Mouse (Mus musculus) kidney, adult 18-20 months (tissue): Measurements from ENCODE around the gene Tbc1d10b.
A peak's percentile ranks its signal among the peaks of the same experiment; 100 is the strongest.

Source experiments
- DNase-seq: peaks from one replicate; pipeline ENCODE4 v3.0.0; 2021

Gene Tbc1d10b

DNA sequence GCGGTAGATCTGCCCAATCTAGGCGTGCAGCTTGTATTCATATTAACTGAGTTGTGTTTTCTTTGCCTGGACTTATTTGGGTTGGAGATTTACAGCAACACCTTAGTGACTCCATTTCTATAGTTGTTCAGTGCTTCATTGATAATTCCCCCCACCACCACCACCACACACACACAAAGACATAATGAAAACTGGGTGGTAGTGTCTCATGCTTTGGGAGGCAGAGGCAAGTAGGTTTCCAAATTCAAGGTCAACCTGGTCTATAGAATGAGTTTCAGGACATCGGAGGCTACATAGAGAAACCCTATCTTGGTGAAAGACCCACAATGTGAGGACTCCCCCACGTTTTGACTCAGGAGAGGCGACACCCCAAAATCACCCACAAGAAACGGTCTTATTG lies 16.3 kb upstream of the Tbc1d10b start:
- DNase-seq = no peak

DNA sequence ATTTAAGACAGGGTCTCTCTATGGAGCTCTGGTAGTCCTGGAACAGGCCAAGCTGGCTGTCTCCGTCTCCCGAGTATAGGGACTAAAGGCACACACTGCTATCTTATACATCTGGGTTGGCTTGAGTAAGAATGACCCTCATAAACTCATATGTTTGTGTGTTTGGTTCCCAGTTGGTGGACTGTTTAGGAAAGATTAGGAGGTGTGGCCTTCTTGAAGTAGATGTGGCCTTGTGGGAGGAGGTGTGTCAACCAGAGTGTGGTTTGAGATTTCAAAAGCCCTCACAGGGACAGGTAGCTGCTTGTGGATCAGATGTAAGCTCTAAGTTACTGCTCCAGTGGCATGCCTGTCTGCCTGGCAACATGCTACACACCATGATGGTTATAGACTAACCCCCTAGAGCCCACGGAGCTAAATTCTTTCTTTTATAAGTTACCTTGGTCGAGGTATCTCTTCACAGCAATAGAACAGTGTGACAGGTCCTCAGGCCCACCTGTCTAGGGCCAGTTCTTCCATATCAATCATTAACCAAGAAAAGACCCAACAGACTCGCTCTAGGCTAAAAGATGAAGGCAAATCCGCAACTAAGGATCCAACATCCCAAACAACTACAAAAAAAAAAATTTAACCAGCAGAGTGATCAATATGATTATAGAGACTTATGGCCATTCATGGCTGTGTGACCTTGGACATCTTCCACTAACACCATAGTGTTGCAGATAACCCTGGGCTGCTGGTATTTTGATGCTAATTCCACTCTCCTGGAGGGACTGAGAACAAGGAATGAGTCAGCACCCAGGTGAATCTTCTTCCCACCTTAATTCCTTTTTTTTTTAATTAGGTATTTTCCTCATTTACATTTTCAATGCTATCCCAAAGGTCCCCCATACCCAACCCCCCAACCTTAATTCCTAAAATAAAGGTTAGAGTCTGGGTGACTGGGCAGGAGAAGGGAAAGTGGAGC lies 15.5 kb upstream of the Tbc1d10b start:
- DNase-seq = no peak

DNA sequence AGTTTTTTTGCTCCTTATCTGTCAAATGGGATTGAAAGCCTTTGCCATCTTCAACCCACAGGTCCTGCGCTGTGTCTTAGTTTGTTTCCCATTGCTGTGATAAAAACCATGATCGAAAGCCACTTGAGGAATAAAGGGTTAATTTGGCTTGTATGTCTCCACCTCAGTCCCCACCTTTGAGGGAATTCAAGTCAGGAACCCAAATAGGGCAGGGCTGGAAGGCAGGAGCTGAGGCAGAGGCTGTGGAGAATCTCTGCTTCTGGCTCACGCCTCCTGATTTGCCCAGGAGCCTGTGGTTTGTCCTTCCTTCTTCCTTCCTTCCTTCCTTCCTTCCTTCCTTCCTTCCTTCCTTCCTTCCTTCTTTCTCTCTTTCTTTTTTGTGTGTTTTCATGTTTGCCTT lies 14.8 kb upstream of the Tbc1d10b start:
- no peak for DNase-seq

DNA sequence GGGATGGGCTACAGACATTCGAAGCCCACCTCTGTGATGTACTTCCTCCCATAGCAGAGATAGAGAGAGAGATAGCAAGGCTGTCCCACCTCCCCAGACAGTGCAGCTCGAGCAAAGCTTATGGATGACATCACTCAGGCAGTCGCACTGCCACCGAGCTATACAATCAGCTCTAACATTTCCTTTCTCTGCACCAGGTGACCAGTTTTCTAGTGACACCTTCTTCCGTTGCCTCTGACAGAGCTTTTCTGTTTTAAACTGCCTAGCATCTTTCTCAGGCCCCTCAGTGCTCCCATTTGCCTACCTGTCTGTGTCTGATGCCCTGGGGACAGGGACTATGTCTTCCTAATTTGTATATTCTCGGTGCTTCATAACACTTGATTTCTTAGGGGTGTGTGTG lies 12.2 kb upstream of the Tbc1d10b start:
- DNase-seq = no peak

DNA sequence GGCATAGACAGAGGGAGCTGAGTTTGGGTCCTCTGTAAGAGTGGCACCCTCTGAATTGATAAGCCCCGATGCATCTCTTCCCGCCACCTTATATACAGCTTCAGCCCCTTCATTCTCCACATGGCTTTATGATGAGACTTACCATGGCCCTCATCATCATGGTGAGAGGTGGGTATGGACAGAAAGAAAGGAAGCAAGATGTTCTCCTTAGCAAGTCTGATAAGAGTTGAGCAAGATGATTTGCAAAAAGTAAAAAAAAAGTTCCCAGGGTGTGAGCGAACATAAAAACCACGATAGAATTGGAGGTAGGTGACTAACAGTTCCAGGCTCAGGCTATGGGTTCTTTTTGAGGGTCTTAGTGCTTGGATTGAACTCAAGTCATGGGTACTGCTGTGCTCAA lies 10.4 kb upstream of the Tbc1d10b start:
- DNase-seq = no peak

DNA sequence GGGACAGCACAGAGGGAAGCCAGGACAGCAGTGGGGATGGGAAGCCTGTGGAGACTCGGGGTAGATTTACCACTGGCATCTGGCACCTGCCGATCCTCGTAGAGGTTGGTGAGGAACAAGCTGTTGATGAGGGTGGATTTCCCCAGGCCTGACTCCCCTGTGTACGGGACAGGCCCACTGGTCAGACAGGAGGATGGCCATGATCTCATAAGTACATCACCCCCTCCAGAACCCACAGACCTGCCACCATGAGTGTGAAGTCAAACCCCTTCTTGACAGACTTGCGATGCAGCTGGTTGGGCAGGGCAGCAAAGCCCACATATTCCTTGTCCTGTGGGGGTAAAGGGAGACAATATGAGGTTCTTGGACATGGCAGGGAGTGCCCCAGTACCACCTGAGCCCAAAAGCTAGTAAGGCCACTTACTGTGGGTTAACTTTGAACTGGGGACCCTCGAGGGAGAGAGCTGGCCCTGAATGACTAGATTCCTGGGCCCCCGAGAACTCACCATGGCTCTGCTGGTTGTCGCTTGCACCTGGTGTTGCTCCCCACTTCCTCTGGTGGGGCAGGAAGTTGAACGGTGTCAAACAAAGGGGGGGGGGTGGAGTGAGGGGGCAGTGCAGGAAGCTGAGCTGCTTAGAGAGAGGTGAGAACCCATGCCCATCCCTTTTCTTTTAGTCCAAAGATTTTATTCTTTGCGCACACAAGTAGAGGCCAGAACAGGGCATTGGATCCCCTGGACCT lies 9.8 kb upstream of the Tbc1d10b start:
- DNase-seq = no peak

DNA sequence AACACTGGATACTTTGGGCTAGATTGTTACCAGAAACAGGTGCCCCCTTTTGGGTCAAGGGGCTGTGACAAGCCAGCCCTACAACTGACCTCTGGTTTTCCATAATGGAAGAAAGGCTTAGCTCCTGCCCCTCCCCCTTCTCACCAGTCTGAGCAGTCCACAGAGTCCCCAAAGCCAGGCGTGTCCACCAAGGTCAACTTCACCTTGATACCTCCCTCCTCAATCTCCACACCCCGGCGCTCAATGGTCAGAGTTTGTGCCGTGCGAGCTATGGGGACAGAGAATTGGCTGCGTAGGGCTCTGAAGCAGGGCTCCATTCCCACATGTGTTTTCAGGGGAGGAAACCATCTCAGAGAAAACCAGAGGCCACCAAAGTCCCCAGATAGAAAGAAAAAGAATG lies 9.2 kb upstream of the Tbc1d10b start:
- no peak for DNase-seq

DNA sequence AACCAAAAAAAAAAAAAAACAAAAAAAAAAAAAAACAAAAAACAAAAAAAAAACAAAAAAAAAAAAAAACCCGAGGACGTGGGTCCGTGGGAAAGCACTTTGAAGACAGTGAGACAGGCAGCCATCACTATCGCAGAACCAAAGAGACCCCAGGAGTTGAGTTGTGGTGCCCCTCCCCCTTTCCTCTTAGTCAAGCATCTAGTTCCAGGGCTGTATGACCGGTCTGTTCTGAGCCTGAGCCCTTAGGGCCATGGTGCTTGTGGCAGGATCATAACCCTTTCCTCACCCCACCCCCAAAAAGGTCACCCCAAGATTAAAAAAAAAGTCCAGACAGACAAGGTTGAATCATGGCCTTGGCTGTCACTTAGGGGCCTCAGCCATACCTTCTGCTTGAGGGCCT lies 8.0 kb upstream of the Tbc1d10b start:
- DNase-seq = no peak

DNA sequence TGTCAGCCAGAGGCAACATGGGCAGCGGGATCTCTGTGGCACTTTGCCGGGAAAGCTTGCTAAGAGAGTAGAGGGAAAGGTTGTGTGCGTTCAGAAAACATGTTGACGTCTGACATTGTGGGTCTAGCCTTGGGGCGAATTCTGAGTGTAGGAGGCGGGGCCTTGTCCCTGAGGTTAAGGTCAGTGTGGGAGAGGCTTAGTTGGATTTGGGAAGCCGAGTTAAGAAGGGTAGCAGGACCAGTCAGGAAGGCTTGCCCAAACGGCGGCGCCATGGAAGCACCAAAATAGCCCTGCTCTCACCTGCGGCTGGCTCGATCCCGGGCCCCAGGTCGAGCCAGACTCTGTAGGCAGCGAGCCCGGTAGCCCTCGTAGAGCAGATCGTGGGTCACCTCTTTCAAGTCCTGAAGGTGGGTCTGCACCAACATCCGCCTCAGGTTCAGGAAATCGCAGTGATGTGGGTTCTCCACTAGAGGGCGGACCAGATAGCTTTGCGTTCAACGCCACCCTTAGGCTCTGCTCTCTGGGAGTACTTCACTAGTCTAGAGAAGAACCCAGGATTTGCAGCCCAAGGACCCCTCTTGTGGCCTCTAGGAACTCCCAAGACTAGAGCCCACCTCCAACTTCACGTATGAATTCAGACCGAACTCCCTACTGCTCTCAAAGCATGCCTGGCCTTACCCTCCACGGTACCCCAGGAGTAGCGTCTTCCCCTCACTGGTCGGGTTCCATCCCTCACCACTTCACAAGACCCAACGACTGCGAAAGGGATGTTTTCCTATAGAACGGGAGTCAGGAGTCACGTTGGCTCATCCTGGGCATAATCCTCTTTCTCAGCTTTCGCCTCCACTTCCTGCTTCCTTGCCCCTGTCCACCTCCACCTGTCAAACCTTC lies 7.0 kb upstream of the Tbc1d10b start:
- peak; percentile 73 for DNase-seq

DNA sequence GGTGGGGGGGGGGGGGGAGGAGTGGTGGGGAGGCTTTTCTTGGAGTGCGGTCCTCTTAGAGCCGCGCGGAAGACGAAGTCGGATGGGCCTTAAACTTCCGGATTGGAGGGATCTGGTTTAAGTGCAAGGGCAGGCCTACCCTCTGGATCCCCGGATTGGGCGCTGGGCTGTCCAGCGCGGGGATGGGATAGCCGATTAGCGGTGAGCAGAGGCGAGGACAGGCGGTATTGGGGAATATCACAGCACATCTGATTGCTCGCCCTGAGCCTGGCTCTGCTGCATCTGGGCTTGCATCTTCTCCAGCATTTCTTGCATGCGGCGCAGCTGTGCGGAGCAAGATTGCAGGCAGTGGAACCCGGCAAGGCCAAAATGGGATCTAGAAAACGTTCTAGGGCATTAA lies 6.3 kb upstream of the Tbc1d10b start:
- no peak for DNase-seq

DNA sequence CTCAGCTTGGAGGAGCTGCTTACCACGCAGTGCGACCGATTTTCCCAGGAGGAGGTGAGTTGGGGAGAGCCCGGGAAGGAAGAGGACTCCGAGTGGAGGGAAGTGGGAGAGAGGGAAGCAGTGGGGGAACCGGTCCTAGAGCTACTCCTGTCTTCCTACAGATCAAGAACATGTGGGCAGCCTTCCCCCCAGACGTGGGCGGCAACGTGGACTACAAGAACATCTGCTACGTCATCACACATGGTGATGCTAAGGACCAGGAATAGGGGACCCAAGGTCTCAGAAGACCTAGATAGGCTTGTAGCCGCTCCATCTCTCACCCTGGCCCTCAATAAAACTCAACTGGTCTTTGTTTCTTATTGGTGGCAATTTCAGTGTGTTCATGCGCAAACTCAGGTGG lies 5.7 kb upstream of the Tbc1d10b start:
- DNase-seq = no peak

DNA sequence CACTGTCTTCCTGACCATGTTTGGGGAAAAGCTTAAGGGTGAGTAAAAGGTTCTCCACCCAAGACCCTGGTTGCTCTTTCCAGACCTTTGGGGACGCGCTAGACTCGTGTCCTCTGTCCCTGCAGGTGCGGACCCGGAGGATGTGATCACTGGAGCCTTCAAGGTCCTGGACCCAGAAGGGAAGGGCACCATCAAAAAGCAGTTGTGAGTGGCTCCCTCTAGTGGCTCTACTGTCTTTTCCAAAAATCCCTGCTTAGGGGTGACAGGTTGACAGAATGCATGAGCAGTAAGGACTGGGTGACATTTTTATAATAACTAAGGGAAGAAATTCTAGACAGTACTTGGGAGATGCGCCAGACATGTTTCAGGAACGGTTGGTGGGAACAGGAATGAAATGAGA lies 5.2 kb upstream of the Tbc1d10b start:
- no peak for DNase-seq

DNA sequence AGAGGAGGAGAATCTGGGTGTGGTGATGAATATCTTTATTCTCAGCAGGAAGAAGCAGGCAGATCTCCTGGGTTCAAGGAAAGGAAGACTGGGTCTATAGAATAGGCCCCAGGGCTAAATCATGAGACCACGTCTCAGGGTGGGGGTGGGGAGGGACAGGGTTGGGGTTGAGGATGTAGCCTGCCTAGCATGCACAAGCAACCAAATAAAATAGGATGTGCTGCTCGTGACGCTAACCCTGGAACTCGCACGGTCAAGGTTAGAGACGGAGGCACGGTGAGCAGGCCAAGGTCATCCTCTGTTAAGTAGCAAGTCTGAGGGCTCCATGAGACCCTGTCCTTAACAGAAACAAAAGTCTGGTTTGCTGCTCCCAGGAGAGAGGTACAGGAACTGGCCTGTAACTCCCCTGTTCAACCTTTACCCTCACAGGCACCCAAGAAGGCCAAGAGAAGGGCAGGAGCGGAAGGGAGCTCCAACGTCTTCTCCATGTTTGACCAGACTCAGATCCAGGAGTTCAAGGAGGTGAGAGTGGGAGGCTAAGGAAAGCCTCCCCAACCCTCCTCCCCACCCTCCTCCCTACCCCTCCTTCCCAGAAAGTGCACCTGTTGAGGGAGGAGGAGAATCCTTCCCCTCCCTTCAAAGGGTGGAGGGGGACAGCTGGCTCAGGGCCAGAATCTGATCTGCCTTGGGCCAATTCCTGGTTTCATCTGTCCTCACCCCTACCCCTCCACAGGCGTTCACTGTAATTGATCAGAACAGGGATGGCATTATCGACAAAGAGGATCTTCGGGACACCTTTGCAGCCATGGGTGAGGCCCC lies 4.4 kb upstream of the Tbc1d10b start:
- DNase-seq = no peak

DNA sequence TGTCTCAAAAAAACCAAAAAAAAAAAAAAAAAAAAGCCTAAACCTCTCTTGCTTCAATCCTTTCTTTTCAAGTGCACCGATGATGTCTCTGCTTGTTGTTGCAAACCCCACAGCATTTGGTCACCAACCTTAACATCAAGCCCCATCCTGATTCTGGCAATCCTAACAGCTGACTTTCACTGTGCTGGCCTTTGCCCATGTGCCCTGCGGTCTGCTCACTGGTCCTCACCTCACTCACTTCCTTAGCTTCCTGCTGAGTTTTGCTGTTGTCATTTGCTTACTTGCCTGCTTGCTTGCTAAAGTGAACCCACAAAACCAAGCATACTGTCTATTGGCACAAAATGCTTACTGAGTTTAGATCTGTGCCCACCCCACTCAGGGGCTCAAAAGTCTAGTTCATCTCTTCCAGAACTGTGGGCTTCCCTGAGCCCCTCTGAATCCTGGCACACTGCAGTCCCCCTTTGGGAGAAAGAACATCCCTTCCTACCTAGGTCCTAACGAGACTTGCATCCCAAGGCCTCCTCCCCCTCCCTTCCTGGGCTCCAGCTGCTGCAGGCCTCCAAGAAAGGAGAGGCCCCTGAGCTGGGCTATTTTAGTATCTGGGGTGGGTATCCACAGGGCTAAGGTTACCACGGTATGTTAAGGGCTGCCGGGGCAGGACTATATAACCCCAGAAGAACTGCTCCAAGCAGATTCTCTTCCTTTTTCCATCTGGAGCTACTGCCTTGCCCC lies 2.9 kb upstream of the Tbc1d10b start:
- no peak for DNase-seq

DNA sequence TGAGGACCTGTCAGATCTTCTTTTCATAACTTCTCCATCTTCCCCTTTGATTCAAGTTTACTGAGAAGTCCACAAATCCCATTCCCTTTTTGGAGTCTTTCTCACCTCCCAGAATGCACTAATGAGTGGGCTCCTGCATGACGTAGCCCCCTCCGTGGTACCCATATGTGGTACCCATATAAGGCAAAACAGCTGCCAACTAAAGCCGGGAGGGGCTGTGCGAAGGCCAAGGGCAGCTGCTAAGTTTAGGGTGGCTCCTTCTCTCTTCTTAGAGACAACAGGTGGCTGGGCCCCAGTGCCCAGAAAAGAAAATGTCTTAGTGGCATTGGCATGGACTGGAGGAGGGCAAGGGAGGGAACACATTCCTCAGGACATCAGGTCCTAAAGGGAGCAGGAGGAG lies 2.0 kb upstream of the Tbc1d10b start:
- DNase-seq = no peak

DNA sequence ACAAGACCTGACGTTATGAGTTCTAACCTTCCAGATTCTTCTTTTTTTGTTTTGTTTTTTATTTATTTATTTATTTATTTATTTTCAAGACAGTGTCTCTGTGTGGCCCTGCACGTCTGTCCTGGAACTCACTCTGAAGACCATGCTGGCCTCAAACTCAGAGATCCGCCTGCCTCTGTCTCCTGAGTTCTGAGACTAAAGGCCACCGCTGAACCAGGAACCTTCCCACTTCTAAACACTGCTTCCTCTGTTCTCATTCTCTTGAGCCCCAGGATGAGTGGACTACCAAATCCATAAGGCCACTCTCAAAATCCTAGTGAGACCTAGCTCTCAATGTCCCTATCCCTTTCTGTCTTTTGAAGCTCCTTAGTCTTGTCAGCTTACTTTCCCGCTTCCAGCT lies 1.6 kb upstream of the Tbc1d10b start:
- no peak for DNase-seq

DNA sequence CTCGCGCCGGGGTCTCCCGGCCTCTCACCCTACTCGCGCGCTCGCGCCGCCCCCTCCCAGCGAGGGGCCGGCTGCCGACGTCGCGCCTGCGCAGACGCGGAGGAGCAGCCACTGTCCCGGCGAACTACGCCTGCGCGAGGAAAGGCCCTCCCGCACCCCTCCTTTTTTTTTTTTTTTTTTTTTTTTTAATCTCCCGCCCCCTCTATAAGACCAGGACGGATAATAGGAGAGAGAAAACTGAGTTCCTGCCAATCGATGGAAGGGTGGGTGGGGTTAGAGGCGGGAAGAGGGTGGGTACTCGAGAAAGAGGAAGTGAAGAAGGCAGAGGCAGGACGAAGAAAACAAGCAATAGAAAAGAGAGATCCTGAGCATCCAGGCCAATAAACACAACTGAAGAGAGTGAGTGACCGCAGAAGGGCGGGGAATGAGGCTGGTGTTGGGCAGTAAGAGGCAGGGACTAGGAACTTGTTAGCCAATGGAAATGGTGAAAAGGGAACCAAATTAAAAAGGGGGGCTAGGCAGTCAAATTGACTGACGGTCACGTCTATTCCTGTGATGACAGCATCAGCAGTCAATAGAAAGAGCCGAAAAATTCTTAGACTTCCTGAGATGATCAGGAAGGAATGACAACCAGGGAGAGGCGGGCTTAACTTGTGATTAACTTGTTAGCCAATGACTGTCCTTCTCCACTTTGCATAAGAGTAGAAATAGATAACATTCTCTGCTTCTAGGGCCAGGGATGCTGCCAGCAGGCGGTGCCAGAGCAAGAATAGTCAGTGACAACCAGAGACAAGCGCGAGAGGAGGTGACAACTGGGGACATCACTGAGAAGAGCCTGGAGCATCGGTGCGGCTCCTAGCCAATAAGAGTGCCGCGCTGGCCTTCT lies 528 bp upstream of the Tbc1d10b start, which contains the start of gene Mylpf:
TSS of gene Mylpf (plus strand) at position 338 of the 886 bp plus-strand sequence.
- DNase-seq = peak; percentile 88

DNA sequence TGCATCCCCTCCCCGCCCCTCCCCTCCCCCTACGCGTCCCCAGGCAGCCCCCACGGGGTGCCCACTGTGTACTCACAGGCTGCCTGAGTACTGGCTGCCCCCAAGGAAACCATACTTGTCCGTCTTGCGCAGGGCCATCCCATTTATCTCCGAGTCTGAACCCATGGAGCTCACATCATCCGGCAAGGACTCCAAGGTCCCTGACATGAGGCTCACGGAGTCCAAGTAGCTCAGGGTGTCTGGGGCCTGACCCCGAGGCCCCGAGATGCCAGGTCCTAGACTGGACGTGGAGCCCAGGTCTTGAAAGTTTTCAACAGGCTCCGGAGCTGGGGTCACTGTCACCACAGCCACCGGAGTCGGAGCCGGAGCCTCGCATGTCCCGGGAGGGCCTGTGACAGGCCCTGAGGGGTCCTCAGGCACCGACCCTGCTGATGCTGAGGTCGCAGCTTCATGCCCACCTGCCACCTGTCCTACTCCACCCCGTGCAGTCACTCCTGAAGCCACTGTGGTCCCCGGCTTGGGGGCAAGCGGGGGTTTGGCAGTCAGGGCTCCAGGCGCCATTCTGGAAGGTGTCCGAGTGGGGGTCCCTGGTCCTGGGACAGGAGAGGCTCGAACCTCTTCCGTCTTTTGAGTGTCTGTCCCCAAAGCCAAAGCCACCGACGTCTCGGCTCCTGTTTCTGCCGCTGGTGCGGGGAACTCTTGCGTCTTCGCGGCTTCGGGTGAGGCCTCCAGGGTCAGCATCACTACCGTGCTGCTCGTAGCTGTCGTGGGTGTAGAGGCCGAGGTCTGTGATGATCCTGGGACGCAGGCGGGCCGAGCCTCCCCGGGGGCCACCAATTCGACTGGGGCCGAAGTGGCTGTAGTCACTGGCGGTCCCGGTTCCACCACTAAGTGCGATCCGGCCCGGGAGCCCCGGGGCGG lies 634 bp downstream of the Tbc1d10b start:
- DNase-seq = no peak

DNA sequence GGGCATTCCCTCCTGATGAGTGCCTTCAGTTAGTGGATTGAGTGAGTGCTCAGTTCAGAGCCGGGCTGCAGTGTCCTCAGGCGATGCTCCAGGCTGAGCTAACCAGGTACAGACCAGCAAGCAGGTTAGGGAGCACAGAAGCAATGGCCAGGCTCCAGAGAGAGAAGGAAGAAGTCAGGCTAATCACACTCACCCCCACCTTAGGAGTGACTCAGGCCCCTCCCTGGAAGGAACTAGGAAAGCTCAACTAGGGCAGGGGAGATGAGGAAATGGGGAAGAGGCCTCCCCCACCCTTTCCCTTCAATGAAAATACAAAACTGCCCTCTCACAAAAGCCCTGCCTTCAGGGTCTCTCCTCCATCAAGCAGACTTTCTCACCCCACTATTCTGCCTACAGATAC lies 1.7 kb downstream of the Tbc1d10b start:
- no peak for DNase-seq
